Mouse (Mus musculus): ENCODE measurements at regions not wholly inside any gene's neighbourhood (a gene's known extent, or its start where the extent isn't known, plus 50 kb on each side); places are given as distances from the start of the nearest gene placed in this dataset.

DNA sequence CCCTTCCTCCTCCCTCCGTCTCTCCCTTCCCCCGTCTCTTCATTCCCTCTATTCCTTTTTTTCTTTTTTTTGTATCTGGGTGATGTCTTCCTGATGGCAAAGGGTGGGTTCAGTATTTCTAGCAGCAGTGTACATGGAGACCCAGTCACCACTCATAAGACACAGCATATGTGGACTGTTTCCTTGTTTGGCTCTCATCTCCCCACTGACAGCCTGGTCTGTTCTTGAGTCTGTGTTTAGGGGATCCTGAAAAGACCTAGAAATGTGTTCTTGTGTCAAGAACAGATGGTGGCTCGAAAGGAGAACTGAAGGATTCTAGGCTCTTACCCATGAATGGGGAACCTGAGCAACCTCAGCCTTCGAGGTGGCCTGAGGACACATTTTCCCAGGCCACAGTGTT lies 124.0 kb upstream of the Clnk start:
- Histone ChIP-seq H3K9ac (no peak overlapping the region), H3K36me3 (replicated peaks) (no peaks in the 10 kb centered on the region), H3K27ac (replicated peaks) (no peak overlapping the region), H3K9me3 (replicated peaks) (no peaks in the 10 kb centered on the region), H3K27me3 (no peaks in the 10 kb centered on the region), H3K4me2 (no peak overlapping the region), H3K4me1 (replicated peaks) (no peaks in the 10 kb centered on the region), H3K4me3 (replicated peaks) (no peak overlapping the region)
- WGBS (ENCODE audit: insufficient replicate concordance): 52% methylated on average over 4 of the region's 4 CpGs
- no peak for ATAC-seq (ENCODE audit: insufficient read depth)

- Histone ChIP-seq H3K27ac (replicated peaks) (no peak overlapping the region), H3K4me2 (no peak overlapping the region), H3K9ac (no peak overlapping the region), H3K4me1 (replicated peaks) (no peaks in the 10 kb centered on the region), H3K36me3 (replicated peaks) (no peaks in the 10 kb centered on the region), H3K9me3 (replicated peaks) (no peaks in the 10 kb centered on the region), H3K27me3 (no peaks in the 10 kb centered on the region), H3K4me3 (replicated peaks) (no peak overlapping the region)
- ATAC-seq (ENCODE audit: insufficient read depth): no peak
- WGBS (ENCODE audit: insufficient replicate concordance): 38% methylated on average over 2 of the region's 2 CpGs
Measured at GRCm38 (mm10) chr5:38999700-39000099, 123.1 kb upstream of the Clnk start.

- Histone ChIP-seq H3K36me3 (replicated peaks) (no peaks in the 10 kb centered on the region), H3K4me1 (replicated peaks) (no peaks in the 10 kb centered on the region), H3K4me3 (replicated peaks) (no peak overlapping the region), H3K27ac (replicated peaks) (no peak overlapping the region), H3K4me2 (no peak overlapping the region), H3K27me3 (no peaks in the 10 kb centered on the region), H3K9ac (no peak overlapping the region), H3K9me3 (replicated peaks) (no peaks in the 10 kb centered on the region)
- ATAC-seq (ENCODE audit: insufficient read depth): no peak
- 40% methylated on average over 6 of the region's 6 CpGs for WGBS (ENCODE audit: insufficient replicate concordance)
Measured at GRCm38 (mm10) chr5:38972397-38973159, 96.0 kb upstream of the Clnk start.

DNA sequence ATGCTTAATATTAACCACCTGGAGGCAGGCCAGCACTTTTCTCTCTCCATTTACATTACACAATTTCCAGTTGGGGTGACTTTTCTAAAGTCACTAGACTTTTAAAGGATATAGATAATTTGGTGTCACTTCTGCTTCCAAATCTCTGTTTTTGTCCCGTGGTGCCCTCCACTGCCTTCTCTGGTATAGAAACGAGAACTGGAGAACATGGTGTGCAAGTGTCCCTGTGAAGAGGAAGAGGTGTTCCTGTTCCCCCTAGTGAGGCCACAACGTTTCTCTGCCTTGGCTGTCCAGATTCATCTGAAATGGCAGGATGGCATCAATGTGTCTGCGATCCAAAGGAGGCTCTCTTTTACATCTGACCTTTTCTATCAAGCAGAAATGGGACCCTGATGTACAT lies 93.9 kb upstream of the Clnk start:
- H3K4me2 ChIP-seq: no peak overlapping the region
- H3K9me3 ChIP-seq (replicated peaks): no peaks in the 10 kb centered on the region
- no peak overlapping the region for H3K4me3 ChIP-seq (replicated peaks)
- H3K27ac ChIP-seq (replicated peaks): no peak overlapping the region
- no peak overlapping the region for H3K9ac ChIP-seq
- ATAC-seq (ENCODE audit: insufficient read depth): no peak
- no peaks in the 10 kb centered on the region for H3K27me3 ChIP-seq
- no peaks in the 10 kb centered on the region for H3K36me3 ChIP-seq (replicated peaks)
- 33% methylated on average over 4 of the region's 4 CpGs for WGBS (ENCODE audit: insufficient replicate concordance)
- no peaks in the 10 kb centered on the region for H3K4me1 ChIP-seq (replicated peaks)

DNA sequence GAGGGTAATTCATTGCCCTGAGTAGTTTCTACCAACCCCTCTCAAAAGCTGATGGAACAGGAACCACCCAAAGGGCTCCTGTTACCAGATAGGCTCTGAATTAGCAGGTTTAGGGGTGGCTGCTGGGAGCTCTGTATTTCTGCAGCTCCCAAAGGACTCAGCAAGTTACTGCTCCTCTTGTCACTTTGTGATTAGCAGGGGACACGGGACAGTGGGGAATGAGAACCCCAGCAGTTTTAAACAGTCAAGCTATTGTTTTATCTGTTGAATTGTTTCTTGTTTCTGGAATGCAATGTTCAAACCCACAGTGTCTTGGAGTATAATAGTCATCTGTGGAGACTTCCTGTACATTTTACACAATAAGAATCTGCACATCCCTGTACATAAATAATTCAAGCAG lies 90.4 kb upstream of the Clnk start:
- Histone ChIP-seq H3K36me3 (replicated peaks) (no peaks in the 10 kb centered on the region), H3K27me3 (no peaks in the 10 kb centered on the region), H3K9me3 (replicated peaks) (no peaks in the 10 kb centered on the region), H3K27ac (replicated peaks) (no peak overlapping the region), H3K4me3 (replicated peaks) (no peak overlapping the region), H3K4me2 (no peak overlapping the region), H3K4me1 (replicated peaks) (no peaks in the 10 kb centered on the region), H3K9ac (no peak overlapping the region)
- 32% methylated on average over 1 of the region's 1 CpGs for WGBS (ENCODE audit: insufficient replicate concordance)
- ATAC-seq (ENCODE audit: insufficient read depth): no peak

- no peaks in the 10 kb centered on the region for H3K36me3 ChIP-seq (replicated peaks)
- no peak overlapping the region for H3K4me3 ChIP-seq (replicated peaks)
- H3K4me2 ChIP-seq: no peak overlapping the region
- no peaks in the 10 kb centered on the region for H3K4me1 ChIP-seq (replicated peaks)
- ATAC-seq (ENCODE audit: insufficient read depth): no peak
- H3K9ac ChIP-seq: no peak overlapping the region
- no peak overlapping the region for H3K27ac ChIP-seq (replicated peaks)
- no peaks in the 10 kb centered on the region for H3K27me3 ChIP-seq
- no peaks in the 10 kb centered on the region for H3K9me3 ChIP-seq (replicated peaks)
Measured at GRCm38 (mm10) chr5:38964445-38964844, 87.8 kb upstream of the Clnk start.

DNA sequence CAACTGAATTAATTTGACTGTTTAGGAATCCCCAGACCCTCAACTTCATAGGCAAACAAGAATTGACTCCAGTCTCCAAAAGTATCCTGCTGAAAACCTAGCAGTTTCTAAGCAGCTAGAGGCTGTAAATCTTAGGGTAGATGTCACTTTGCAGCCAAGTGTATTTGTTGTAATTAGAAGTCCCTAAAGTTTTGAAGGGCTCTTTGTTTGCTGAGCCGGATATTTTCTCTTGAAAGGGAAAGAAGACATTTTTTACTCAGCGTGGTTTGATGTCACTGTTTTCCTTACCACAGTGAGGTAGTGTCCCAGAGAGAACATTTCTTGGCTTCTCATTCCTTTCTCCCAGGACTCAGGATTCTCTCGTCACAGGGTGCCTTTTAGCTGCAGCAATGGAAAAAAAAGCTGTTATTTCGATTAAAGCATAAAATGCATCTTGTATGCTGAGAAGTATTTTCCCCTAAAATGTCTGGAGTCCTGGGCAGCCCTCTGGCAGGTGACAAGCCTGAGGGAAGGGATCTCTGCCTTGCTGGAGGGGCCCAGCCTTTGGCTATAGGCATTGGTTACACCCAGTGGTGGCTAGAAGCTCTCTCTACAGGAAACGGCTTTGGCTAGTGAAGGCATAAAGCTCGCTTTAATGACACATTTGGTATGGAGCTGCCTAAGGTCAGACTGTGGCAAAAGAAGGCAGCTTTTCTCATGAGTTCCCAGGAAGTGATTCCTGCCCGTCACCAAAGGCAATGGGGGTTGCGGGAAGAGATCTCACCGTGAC lies 74.1 kb upstream of the Clnk start:
- H3K9ac ChIP-seq: no peak overlapping the region
- H3K4me3 ChIP-seq (replicated peaks): no peak overlapping the region
- H3K27ac ChIP-seq (replicated peaks): no peak overlapping the region
- H3K9me3 ChIP-seq (replicated peaks): no peaks in the 10 kb centered on the region
- H3K36me3 ChIP-seq (replicated peaks): no peaks in the 10 kb centered on the region
- H3K4me2 ChIP-seq: no peak overlapping the region
- H3K27me3 ChIP-seq: no peaks in the 10 kb centered on the region
- ATAC-seq (ENCODE audit: insufficient read depth): no peak
- H3K4me1 ChIP-seq (replicated peaks): no peaks in the 10 kb centered on the region
- 56% methylated on average over 9 of the region's 9 CpGs for WGBS (ENCODE audit: insufficient replicate concordance)

DNA sequence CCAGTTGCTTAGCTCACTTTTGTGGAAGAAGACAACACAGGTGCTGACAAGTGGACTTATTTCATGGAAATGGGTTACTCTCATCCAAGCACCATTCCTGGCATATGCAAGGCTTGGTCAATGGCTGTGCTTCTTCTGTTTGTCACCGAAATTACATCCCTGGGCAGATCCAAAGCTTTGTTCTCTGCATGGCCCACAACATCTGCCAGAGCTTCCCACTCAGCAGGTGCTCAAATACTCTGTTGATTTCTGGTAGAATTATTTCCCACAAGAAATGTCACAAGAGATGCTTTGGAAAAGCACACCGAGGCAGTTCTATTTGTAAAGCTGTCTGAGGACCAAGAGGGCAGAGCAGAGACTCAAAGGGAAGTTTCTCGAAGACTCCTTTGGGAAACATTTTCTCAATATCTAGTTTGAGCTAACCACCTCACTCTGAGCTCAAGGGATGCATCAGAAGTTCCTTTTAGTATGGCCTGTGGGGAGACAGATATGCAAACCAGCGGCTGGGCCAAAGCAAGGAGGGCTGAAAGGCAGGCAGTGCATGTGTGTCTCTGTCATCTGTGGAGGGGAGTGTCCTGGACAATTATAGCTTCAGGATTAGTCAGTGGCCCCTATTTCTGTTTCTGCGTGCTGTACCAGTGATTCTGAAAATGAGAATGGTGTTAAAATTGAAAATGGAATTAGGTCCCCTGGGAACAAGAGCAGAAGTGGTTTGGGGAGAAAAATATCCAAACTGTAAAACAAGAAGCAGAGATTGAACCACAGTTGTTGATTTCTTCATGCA lies 69.5 kb upstream of the Clnk start:
- Histone ChIP-seq H3K4me2 (no peak overlapping the region), H3K27ac (replicated peaks) (no peak overlapping the region), H3K9me3 (replicated peaks) (no peaks in the 10 kb centered on the region), H3K27me3 (no peaks in the 10 kb centered on the region), H3K4me1 (replicated peaks) (no peaks in the 10 kb centered on the region), H3K4me3 (replicated peaks) (no peak overlapping the region), H3K9ac (no peak overlapping the region), H3K36me3 (replicated peaks) (no peaks in the 10 kb centered on the region)
- WGBS (ENCODE audit: insufficient replicate concordance): 48% methylated on average over 5 of the region's 5 CpGs
- no peak for ATAC-seq (ENCODE audit: insufficient read depth)

GRCm38 (mm10) chr5:38932382-38933079 lies 55.9 kb upstream of the Clnk start:
- H3K4me3 ChIP-seq (replicated peaks): no peak overlapping the region
- no peaks in the 10 kb centered on the region for H3K36me3 ChIP-seq (replicated peaks)
- H3K9me3 ChIP-seq (replicated peaks): no peaks in the 10 kb centered on the region
- no peaks in the 10 kb centered on the region for H3K4me1 ChIP-seq (replicated peaks)
- no peaks in the 10 kb centered on the region for H3K27me3 ChIP-seq
- no peak overlapping the region for H3K9ac ChIP-seq
- no peak for ATAC-seq (ENCODE audit: insufficient read depth)
- H3K4me2 ChIP-seq: no peak overlapping the region
- H3K27ac ChIP-seq (replicated peaks): no peak overlapping the region
- WGBS (ENCODE audit: insufficient replicate concordance): 12% methylated on average over 7 of the region's 7 CpGs

GRCm38 (mm10) chr5:38927051-38927450 lies 50.4 kb upstream of the Clnk start:
- Histone ChIP-seq H3K27ac (replicated peaks) (no peak overlapping the region), H3K4me1 (replicated peaks) (no peaks in the 10 kb centered on the region), H3K36me3 (replicated peaks) (no peaks in the 10 kb centered on the region), H3K4me2 (no peak overlapping the region), H3K9ac (no peak overlapping the region), H3K9me3 (replicated peaks) (no peaks in the 10 kb centered on the region), H3K27me3 (no peaks in the 10 kb centered on the region), H3K4me3 (replicated peaks) (no peak overlapping the region)
- ATAC-seq (ENCODE audit: insufficient read depth): no peak
- 59% methylated on average over 3 of the region's 3 CpGs for WGBS (ENCODE audit: insufficient replicate concordance)
